Mouse (Mus musculus) MEL (cell line): ENCODE data around the gene Actr2. TPM values are rescaled to one million over a fixed set of nuclear protein-coding genes. Genes with fewer than 3 reads are reported as not detected.

Experiments used
- DNase-seq: peaks from one replicate; pipeline ENCODE4 v3.0.0; 2011; ENCODE audit warnings: low read depth, low spot score
- H3K27ac ChIP-seq: 2 replicates; pipeline ENCODE4 v1.5.1; 2012; ENCODE audit warnings: low read depth, mild to moderate bottlenecking, control low read depth, low read length, moderate library complexity; ENCODE audit not compliant: control insufficient read depth
- H3K27me3 ChIP-seq, 2 experiments: fragments of 150-350 bp in 1 of 2; sonication (generic) in 1 of 2; 2 replicates each; pipeline ENCODE4 v1.6.1; 2012; ENCODE audit warnings: low read length in 2 of 2, mild to moderate bottlenecking in 2 of 2, improper control_type of control experiment in 1 of 2, moderate library complexity in 1 of 2; ENCODE audit not compliant: insufficient read depth in 2 of 2, control insufficient read depth in 1 of 2
- H3K36me3 ChIP-seq, 2 experiments: 2 replicates each; pipeline ENCODE4 v1.6.1; 2012 to 2014; ENCODE audit warnings: low read length in 2 of 2, improper control_type of control experiment in 1 of 2, inconsistent platforms in 1 of 2, mild to moderate bottlenecking in 1 of 2; ENCODE audit not compliant: insufficient read depth in 2 of 2, control insufficient read depth in 1 of 2
- H3K4me1 ChIP-seq, 2 experiments: fragments of 150-350 bp in 1 of 2; sonication (generic) in 1 of 2; 2 replicates each; pipeline ENCODE4 v1.6.1; 2012; ENCODE audit warnings: low read length in 2 of 2, improper control_type of control experiment in 1 of 2, mild to moderate bottlenecking in 1 of 2; ENCODE audit not compliant: insufficient read depth in 2 of 2, control insufficient read depth in 1 of 2
- H3K4me3 ChIP-seq, 2 experiments: fragments of 150-350 bp in 1 of 2; sonication (generic) in 1 of 2; 2 replicates each; pipeline ENCODE4 v1.5.1; 2012; ENCODE audit warnings: low read depth in 2 of 2, low read length in 2 of 2, mild to moderate bottlenecking in 2 of 2, moderate library complexity in 2 of 2, control low read depth in 1 of 2, improper control_type of control experiment in 1 of 2; ENCODE audit not compliant: control insufficient read depth in 1 of 2, insufficient read depth in 1 of 2
- H3K79me2 ChIP-seq: 2 replicates; pipeline ENCODE4 v1.6.1; 2012; ENCODE audit warnings: mild to moderate bottlenecking, low read length, moderate library complexity; ENCODE audit not compliant: control insufficient read depth, poor library complexity, insufficient read depth
- H3K9ac ChIP-seq: 2 replicates; pipeline ENCODE4 v1.6.1; 2012; ENCODE audit warnings: low read depth, mild to moderate bottlenecking, control low read depth, low read length, moderate library complexity; ENCODE audit not compliant: control insufficient read depth, poor library complexity, severe bottlenecking
- H3K9me3 ChIP-seq: fragments of 150-350 bp; sonication (generic); replicated peaks from 2 replicates; pipeline ENCODE4 v1.6.1; 2012; ENCODE audit warnings: mild to moderate bottlenecking, low read length, improper control_type of control experiment, moderate library complexity; ENCODE audit not compliant: insufficient read depth
- BHLHE40 ChIP-seq: IDR thresholded peaks from 2 replicates; pipeline ENCODE4 v1.6.1; 2012; ENCODE audit warnings: low read depth, mild to moderate bottlenecking, inconsistent platforms, low read length, improper control_type of control experiment, borderline replicate concordance
- CHD1 ChIP-seq: IDR thresholded peaks from 2 replicates; pipeline ENCODE4 v1.6.1; 2012; ENCODE audit warnings: low read depth, mild to moderate bottlenecking, inconsistent platforms, low read length, improper control_type of control experiment
- CHD2 ChIP-seq: IDR thresholded peaks from 2 replicates; pipeline ENCODE4 v1.6.1; 2011; ENCODE audit warnings: low read length, improper control_type of control experiment
- CTCF ChIP-seq, 3 experiments: IDR thresholded peaks in 2 of 3; conservative IDR thresholded peaks in 1 of 3; 2 replicates each; pipeline ENCODE4 v1.5.1; 2011 to 2012; ENCODE audit warnings: low read length in 3 of 3, low read depth in 2 of 3, mild to moderate bottlenecking in 2 of 3, improper control_type of control experiment in 1 of 3, inconsistent platforms in 1 of 3, mixed read lengths in 1 of 3, moderate library complexity in 1 of 3; ENCODE audit not compliant: control insufficient read depth in 1 of 3, insufficient read depth in 1 of 3, poor library complexity in 1 of 3, severe bottlenecking in 1 of 3
- ELF1 ChIP-seq: IDR thresholded peaks from 2 replicates; pipeline ENCODE4 v1.6.1; 2014; ENCODE audit warnings: low read depth, mild to moderate bottlenecking, inconsistent platforms, low read length, improper control_type of control experiment, moderate library complexity
- EP300 ChIP-seq, 2 experiments: IDR thresholded peaks; 2 replicates each; pipeline ENCODE4 v1.6.1; 2011; ENCODE audit warnings: improper control_type of control experiment in 2 of 2, low read length in 2 of 2, low read depth in 1 of 2, mild to moderate bottlenecking in 1 of 2
- GATA1 ChIP-seq: IDR thresholded peaks from 2 replicates; pipeline ENCODE4 v1.6.1; 2011; ENCODE audit warnings: low read depth, low read length, improper control_type of control experiment
- JUND ChIP-seq: IDR thresholded peaks from 2 replicates; pipeline ENCODE4 v1.6.1; 2011; ENCODE audit warnings: low read depth, mild to moderate bottlenecking, improper control_type of control experiment, low read length
- KAT2A ChIP-seq: conservative IDR thresholded peaks from 2 replicates; pipeline ENCODE4 v1.6.1; 2012; ENCODE audit warnings: low read depth, low read length, improper control_type of control experiment, inconsistent platforms
- MAZ ChIP-seq: IDR thresholded peaks from 2 replicates; pipeline ENCODE4 v1.6.1; 2012; ENCODE audit warnings: low read depth, mild to moderate bottlenecking, inconsistent platforms, low read length, improper control_type of control experiment
- MEF2A ChIP-seq: IDR thresholded peaks from 2 replicates; pipeline ENCODE4 v1.6.1; 2014; ENCODE audit warnings: low read depth, mild to moderate bottlenecking, inconsistent platforms, low read length, improper control_type of control experiment; ENCODE audit not compliant: poor library complexity, insufficient replicate concordance, severe bottlenecking; ENCODE audit errors: extremely low read depth
- MYB ChIP-seq: IDR thresholded peaks from 2 replicates; pipeline ENCODE4 v1.6.1; 2011; ENCODE audit warnings: mild to moderate bottlenecking, low read depth, low read length, improper control_type of control experiment
- MYC ChIP-seq: IDR thresholded peaks from 2 replicates; pipeline ENCODE4 v1.6.1; 2011; ENCODE audit warnings: low read depth, mild to moderate bottlenecking, low read length, improper control_type of control experiment, moderate library complexity
- NELFE ChIP-seq: IDR thresholded peaks from 2 replicates; pipeline ENCODE4 v1.6.1; 2011; ENCODE audit warnings: low read depth, low read length, improper control_type of control experiment
- NRF1 ChIP-seq: IDR thresholded peaks from 2 replicates; pipeline ENCODE4 v1.6.1; 2014; ENCODE audit warnings: low read depth, mild to moderate bottlenecking, inconsistent platforms, low read length, improper control_type of control experiment, moderate library complexity; ENCODE audit not compliant: poor library complexity, insufficient read depth, severe bottlenecking
- POLR2A ChIP-seq, 2 experiments: IDR thresholded peaks; 2 replicates each; pipeline ENCODE4 v1.6.1; 2011 to 2012; ENCODE audit warnings: low read length in 2 of 2, mild to moderate bottlenecking in 2 of 2, control low read depth in 1 of 2, improper control_type of control experiment in 1 of 2, low read depth in 1 of 2, moderate library complexity in 1 of 2; ENCODE audit not compliant: control insufficient read depth in 1 of 2, insufficient read depth in 1 of 2, poor library complexity in 1 of 2
- RAD21 ChIP-seq: IDR thresholded peaks from 2 replicates; pipeline ENCODE4 v1.6.1; 2011; ENCODE audit warnings: mild to moderate bottlenecking, low read depth, low read length, improper control_type of control experiment
- SIN3A ChIP-seq: IDR thresholded peaks from 2 replicates; pipeline ENCODE4 v1.6.1; 2012; ENCODE audit warnings: low read length, improper control_type of control experiment, inconsistent platforms
- SMC3 ChIP-seq: IDR thresholded peaks from 2 replicates; pipeline ENCODE4 v1.6.1; 2011; ENCODE audit warnings: low read depth, low read length, improper control_type of control experiment
- TBP ChIP-seq: IDR thresholded peaks from 2 replicates; pipeline ENCODE4 v1.8.0; 2011; ENCODE audit warnings: low read depth, low read length, improper control_type of control experiment
- TCF12 ChIP-seq: IDR thresholded peaks from 2 replicates; pipeline ENCODE4 v1.6.1; 2014; ENCODE audit warnings: low read depth, mild to moderate bottlenecking, inconsistent platforms, low read length, improper control_type of control experiment, moderate library complexity
- UBTF ChIP-seq: IDR thresholded peaks from 2 replicates; pipeline ENCODE4 v1.6.1; 2012; ENCODE audit warnings: low read depth, mild to moderate bottlenecking, inconsistent platforms, low read length, improper control_type of control experiment, moderate library complexity, borderline replicate concordance; ENCODE audit not compliant: insufficient read depth
- USF1 ChIP-seq: IDR thresholded peaks from 2 replicates; pipeline ENCODE4 v1.6.1; 2014; ENCODE audit warnings: low read depth, mild to moderate bottlenecking, inconsistent platforms, low read length, improper control_type of control experiment, moderate library complexity
- USF2 ChIP-seq, 2 experiments: IDR thresholded peaks; 2 replicates each; pipeline ENCODE4 v1.6.1; 2011 to 2012; ENCODE audit warnings: improper control_type of control experiment in 2 of 2, low read length in 2 of 2, borderline replicate concordance in 1 of 2, inconsistent platforms in 1 of 2, low read depth in 1 of 2, mild to moderate bottlenecking in 1 of 2; ENCODE audit not compliant: insufficient read depth in 1 of 2
- ZC3H11A ChIP-seq: IDR thresholded peaks from 2 replicates; pipeline ENCODE4 v1.6.1; 2012; ENCODE audit warnings: low read depth, mild to moderate bottlenecking, inconsistent platforms, low read length, improper control_type of control experiment
- ZKSCAN1 ChIP-seq: IDR thresholded peaks from 2 replicates; pipeline ENCODE4 v1.6.1; 2012; ENCODE audit warnings: low read depth, mild to moderate bottlenecking, inconsistent platforms, low read length, improper control_type of control experiment, moderate library complexity
- ZMIZ1 ChIP-seq: IDR thresholded peaks from 2 replicates; pipeline ENCODE4 v1.6.1; 2012; ENCODE audit warnings: low read depth, mild to moderate bottlenecking, inconsistent platforms, low read length, improper control_type of control experiment, moderate library complexity
- polyA plus RNA-seq, 2 experiments: library from polyadenylated mRNA; stranded (reverse) in 1 of 2; unstranded in 1 of 2; fragments of >175 nt in 1 of 2; fragments of >200 nt in 1 of 2; gene quantifications; 2 replicates each; pipeline versions ENCODE4 v1.2.1 to v1.2.4; 2012; ENCODE audit warnings: low replicate concordance in 2 of 2, low read depth in 1 of 2; ENCODE audit not compliant: insufficient read length in 2 of 2, insufficient read depth in 1 of 2, missing spikeins in 1 of 2
- total RNA-seq: library from RNA; depleted of rRNA; stranded (reverse); fragments of 300-350 nt; gene quantifications from 2 replicates; pipeline ENCODE4 v1.2.3, GENCODE M21; 2012

Actr2 gene
- total and polyA plus RNA-seq, 3 experiments, result 40.0 to 172 (median 160) TPM

DNA sequence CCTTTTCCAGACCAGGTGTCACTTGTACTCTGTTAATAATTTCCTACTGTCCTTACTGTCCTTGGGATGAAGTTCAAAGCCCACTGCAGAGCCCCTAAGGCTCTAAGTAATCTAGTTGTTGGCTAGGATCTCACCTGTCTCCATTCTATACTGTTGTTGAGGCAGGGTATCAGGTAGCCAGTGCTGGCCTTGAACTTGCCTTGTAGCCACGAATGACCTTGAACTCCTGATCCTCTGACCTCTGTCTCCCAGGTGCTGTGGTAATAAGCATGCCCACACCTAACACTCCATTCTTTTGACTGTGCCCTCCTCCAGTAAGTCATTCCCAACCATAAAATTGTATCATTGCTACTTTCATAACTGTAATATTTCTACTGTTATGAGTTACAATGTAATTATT, 21.0 kb upstream of the Actr2 start:
- Histone ChIP-seq H3K27ac (no peak overlapping the region), H3K36me3 (0 out of 4 replicates have a peak, but pooled peaks cover 0 to 2% of the 10 kb centered on the region in 2 experiments), H3K4me3 (no peak overlapping the region), H3K79me2 (no peaks in the 10 kb centered on the region), H3K27me3 (peaks cover 5 to 6% of the 10 kb centered on the region in 2 experiments; a peak in 3 of 4 replicates), H3K9ac (no peak overlapping the region), H3K9me3 (no peaks in the 10 kb centered on the region), H3K4me1 (peaks cover 0 to 3% of the 10 kb centered on the region in 2 experiments; a peak in 1 of 4 replicates)
- DNase-seq, result no peak
- TF ChIP-seq GATA1 (no peak), MYC (no peak), KAT2A (no peak), RAD21 (no peak), MYB (no peak), USF2 (IDR thresholded peaks at IDR 0.05; ENCODE audit: borderline replicate concordance in 1 of 2, insufficient read depth in 1 of 2, low read depth in 1 of 2, low read length in 2 of 2) (no peak), ZKSCAN1 (no peak), UBTF (no peak), SIN3A (no peak), USF1 (no peak), TBP (no peak), ELF1 (no peak), ZC3H11A (no peak), CTCF (IDR thresholded peaks at IDR 0.05 in 2 of 3, conservative IDR thresholded peaks at IDR 0.05 in 1 of 3; ENCODE audit: control insufficient read depth in 1 of 3, insufficient read depth in 1 of 3, low read depth in 2 of 3, low read length in 3 of 3, poor library complexity in 1 of 3, severe bottlenecking in 1 of 3) (no peak), NRF1 (no peak), NELFE (no peak), BHLHE40 (no peak), EP300 (IDR thresholded peaks at IDR 0.05; ENCODE audit: low read depth in 1 of 2, low read length in 2 of 2) (no peak), CHD1 (no peak)

DNA sequence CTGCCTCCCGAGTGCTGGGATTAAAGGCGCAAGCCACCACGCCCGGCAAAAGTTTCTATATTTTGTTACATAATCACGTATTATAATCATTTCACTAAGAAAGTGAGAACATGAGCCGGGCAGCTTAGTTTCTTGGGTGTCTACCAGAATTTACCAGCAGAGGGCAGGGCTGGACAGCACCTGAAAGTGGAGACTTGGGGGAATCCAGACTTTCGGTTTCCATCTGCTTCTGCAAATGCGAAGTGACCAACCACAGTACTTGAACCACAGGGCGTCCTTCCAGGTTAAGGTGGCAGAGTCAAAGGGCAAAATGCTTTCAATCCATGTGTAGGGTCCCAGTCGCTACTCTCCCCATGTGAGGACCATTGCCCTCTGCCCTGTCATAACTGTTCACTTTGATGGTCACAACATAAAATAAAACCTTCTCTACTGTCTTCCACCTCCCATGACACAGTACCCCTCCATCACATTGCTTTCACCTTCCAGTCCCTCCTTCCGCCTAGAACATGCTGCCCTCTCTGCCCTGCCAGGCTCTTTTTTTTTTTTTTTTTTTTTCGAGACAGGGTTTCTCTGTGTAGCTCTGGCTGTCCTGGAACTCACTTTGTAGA, 20.3 kb upstream of the Actr2 start:
- Histone ChIP-seq H3K27ac (no peak overlapping the region), H3K36me3 (0 out of 4 replicates have a peak, but pooled peaks cover 0 to 2% of the 10 kb centered on the region in 2 experiments), H3K9ac (peak overlapping the region; percentile 54), H3K4me1 (peaks cover 0 to 3% of the 10 kb centered on the region in 2 experiments; a peak in 1 of 4 replicates), H3K9me3 (no peaks in the 10 kb centered on the region), H3K4me3 (peak overlapping the region; percentile 64 to 66), H3K27me3 (peaks cover 3 to 6% of the 10 kb centered on the region in 2 experiments; a peak in 3 of 4 replicates), H3K79me2 (no peaks in the 10 kb centered on the region)
- DNase-seq, result peak; percentile 94
- TF ChIP-seq UBTF (no peak), BHLHE40 (no peak), POLR2A (IDR thresholded peaks at IDR 0.05; ENCODE audit: control insufficient read depth in 1 of 2, insufficient read depth in 1 of 2, low read depth in 1 of 2, low read length in 2 of 2, poor library complexity in 1 of 2) (no peak), EP300 (IDR thresholded peaks at IDR 0.05; ENCODE audit: low read depth in 1 of 2, low read length in 2 of 2) (0 out of 4 replicates have a peak, but pooled peaks of 1 of the 2 experiments have one; percentile 4), ZMIZ1 (no peak), ZC3H11A (peak; percentile 75), SMC3 (peak; percentile 84), CTCF (IDR thresholded peaks at IDR 0.05 in 2 of 3, conservative IDR thresholded peaks at IDR 0.05 in 1 of 3; ENCODE audit: control insufficient read depth in 1 of 3, insufficient read depth in 1 of 3, low read depth in 2 of 3, low read length in 3 of 3, poor library complexity in 1 of 3, severe bottlenecking in 1 of 3) (peak; percentile 73 to 92 (median 85)), TCF12 (no peak), CHD2 (no peak), JUND (no peak), MEF2A (no peak), MYC (no peak), RAD21 (peak; percentile 89), NELFE (no peak), SIN3A (peak; percentile 72), NRF1 (no peak), MAZ (no peak), TBP (0 out of 2 replicates have a peak, but pooled peaks have one; percentile 17)
